Mouse (Mus musculus) kidney, adult 2 months (tissue): ENCODE data around the gene Fam228a. TPM values are rescaled to one million over a fixed set of nuclear protein-coding genes. Genes with fewer than 3 reads are reported as not detected.
"Not testable (repeated sequence)": the region's sequence is repeated elsewhere in the genome, so short reads cannot be mapped to it uniquely, and the experiment has no call there.

Source experiments
- DNase-seq: peaks from one replicate; pipeline ENCODE4 v3.0.0; 2021
- H3K27ac ChIP-seq: fragments of 200-500 bp; 2 replicates; pipeline ENCODE4 v1.5.1; 2012; ENCODE audit warnings: low read depth, low read length, control low read depth, inconsistent platforms; ENCODE audit not compliant: insufficient read depth
- H3K27me3 ChIP-seq: fragments of 200-500 bp; replicated peaks from 2 replicates; pipeline ENCODE4 v1.6.1; 2012; ENCODE audit warnings: mild to moderate bottlenecking, moderate library complexity, low read length, inconsistent platforms; ENCODE audit not compliant: control insufficient read depth, insufficient read depth
- H3K36me3 ChIP-seq: fragments of 200-500 bp; 2 replicates; pipeline ENCODE4 v1.6.1; 2012; ENCODE audit warnings: mild to moderate bottlenecking, moderate library complexity, low read length, inconsistent platforms; ENCODE audit not compliant: control insufficient read depth, insufficient read depth
- H3K4me1 ChIP-seq: fragments of 200-500 bp; 2 replicates; pipeline ENCODE4 v1.6.1; 2011; ENCODE audit warnings: low read length; ENCODE audit not compliant: control insufficient read depth, insufficient read depth
- H3K4me3 ChIP-seq: fragments of 200-500 bp; 2 replicates; pipeline ENCODE4 v1.5.1; 2011; ENCODE audit warnings: mild to moderate bottlenecking, low read depth, low read length, control low read depth; ENCODE audit not compliant: insufficient read depth
- CTCF ChIP-seq: fragments of 200-500 bp; conservative IDR thresholded peaks from 2 replicates; pipeline ENCODE4 v1.5.1; 2011; ENCODE audit warnings: low read depth, mild to moderate bottlenecking, control low read depth, low read length, moderate library complexity, mixed read lengths; ENCODE audit not compliant: insufficient read depth, insufficient read length
- POLR2A ChIP-seq: fragments of 200-500 bp; IDR thresholded peaks from one replicate; pipeline ENCODE4 v1.6.1; 2011; ENCODE audit warnings: low read depth, low read length, control low read depth
- WGBS: fragments of 180-500 bp; shearing (Covaris S2); methylation state at CpG from one replicate; pipeline ENCODE4 v1.1.7; 2018; 5-methylcytosine and 5-hydroxymethylcytosine counted together
- polyA plus RNA-seq: library from polyadenylated mRNA; depleted of rRNA; stranded (reverse); fragments of >200 nt; gene quantifications from 2 replicates; pipeline ENCODE4 v1.2.3, GENCODE M21; 2012; rRNA removed

Fam228a gene
- 0.22 and 0.27 TPM in 2 replicates for polyA plus RNA-seq

GRCm38 (mm10) chr12:4738031-4738576 is at the start of gene Fam228a:
Gene Fam228a, minus strand, starts transcription at chr12:4738430.
- no peaks in the 10 kb centered on the region for H3K36me3 ChIP-seq
- TF ChIP-seq CTCF (no peak), POLR2A (no peak)
- WGBS, result 83% methylated on average over 18 of the region's 18 CpGs

GRCm38 (mm10) chr12:4784466-4784865 is 46.2 kb upstream of the Fam228a start:
- Histone ChIP-seq H3K27me3 (no peaks in the 10 kb centered on the region), H3K4me3 (no peak overlapping the region), H3K36me3 (no peaks in the 10 kb centered on the region), H3K27ac (no peak overlapping the region), H3K4me1 (no peaks in the 10 kb centered on the region)
- DNase-seq, result no peak
- TF ChIP-seq POLR2A, result no peak
- no peak for TF ChIP-seq CTCF
- 73% methylated on average over 2 of the region's 2 CpGs for WGBS

More at GRCm38 (mm10) chr12:4738031-4738576, at the start of gene Fam228a:
- Histone ChIP-seq H3K27me3 (no peaks in the 10 kb centered on the region), H3K4me1 (no peaks in the 10 kb centered on the region), H3K27ac (no peak within 1 kb of the TSS), H3K4me3 (no peak within 1 kb of the TSS)
- no peak for DNase-seq

GRCm38 (mm10) chr12:4783598-4783997 is 45.4 kb upstream of the Fam228a start:
- Histone ChIP-seq H3K4me1 (no peaks in the 10 kb centered on the region), H3K36me3 (no peaks in the 10 kb centered on the region), H3K27me3 (no peaks in the 10 kb centered on the region), H3K27ac (no peak overlapping the region), H3K4me3 (no peak overlapping the region)
- TF ChIP-seq CTCF, result no peak
- 28% methylated on average over 5 of the region's 5 CpGs for WGBS
- DNase-seq, result peak; percentile 71

GRCm38 (mm10) chr12:4781725-4782404 is 43.6 kb upstream of the Fam228a start:
- not testable (repeated sequence) for H3K27ac ChIP-seq, H3K4me1 ChIP-seq, H3K4me3 ChIP-seq, H3K27me3 ChIP-seq, H3K36me3 ChIP-seq
- DNase-seq, result peak; percentile 42
- whole genome bisulfite sequencing, result 57% methylated on average over 9 of the region's 9 CpGs

- DNase-seq, result no peak
- Histone ChIP-seq H3K36me3 (no peaks in the 10 kb centered on the region), H3K27ac (no peak overlapping the region), H3K4me3 (no peak overlapping the region), H3K27me3 (no peaks in the 10 kb centered on the region), H3K4me1 (no peaks in the 10 kb centered on the region)
- TF ChIP-seq POLR2A (no peak), CTCF (no peak)
- WGBS, result 97% methylated on average over 1 of the region's 1 CpGs
Measured at GRCm38 (mm10) chr12:4781270-4781669, 43.0 kb upstream of the Fam228a start.

GRCm38 (mm10) chr12:4780245-4780644 is 42.0 kb upstream of the Fam228a start:
- H3K4me1 ChIP-seq, result no peaks in the 10 kb centered on the region
- DNase-seq, result no peak
- H3K4me3 ChIP-seq, result no peak overlapping the region
- no peaks in the 10 kb centered on the region for H3K36me3 ChIP-seq
- no peak for TF ChIP-seq CTCF
- TF ChIP-seq POLR2A, result no peak
- no peak overlapping the region for H3K27ac ChIP-seq
- no peaks in the 10 kb centered on the region for H3K27me3 ChIP-seq
- 84% methylated on average over 2 of the region's 2 CpGs for WGBS

GRCm38 (mm10) chr12:4777734-4778133 is 39.5 kb upstream of the Fam228a start:
- Histone ChIP-seq H3K4me3 (no peak overlapping the region), H3K27me3 (no peaks in the 10 kb centered on the region), H3K4me1 (no peaks in the 10 kb centered on the region), H3K36me3 (no peaks in the 10 kb centered on the region), H3K27ac (no peak overlapping the region)
- 85% methylated on average over 6 of the region's 6 CpGs for WGBS
- no peak for DNase-seq
- TF ChIP-seq CTCF, result no peak
- no peak for TF ChIP-seq POLR2A

- WGBS, result 77% methylated on average over 9 of the region's 9 CpGs
- H3K4me1 ChIP-seq, result no peaks in the 10 kb centered on the region
- TF ChIP-seq CTCF (no peak), POLR2A (no peak)
Measured at GRCm38 (mm10) chr12:4775588-4775949, 37.3 kb upstream of the Fam228a start.

More at GRCm38 (mm10) chr12:4775588-4775949, 37.3 kb upstream of the Fam228a start:
- Histone ChIP-seq H3K27ac (no peak overlapping the region), H3K27me3 (no peaks in the 10 kb centered on the region), H3K36me3 (no peaks in the 10 kb centered on the region), H3K4me3 (no peak overlapping the region)
- DNase-seq, result no peak
